Mouse (Mus musculus): ENCODE results near the gene Dmbt1.

DNA sequence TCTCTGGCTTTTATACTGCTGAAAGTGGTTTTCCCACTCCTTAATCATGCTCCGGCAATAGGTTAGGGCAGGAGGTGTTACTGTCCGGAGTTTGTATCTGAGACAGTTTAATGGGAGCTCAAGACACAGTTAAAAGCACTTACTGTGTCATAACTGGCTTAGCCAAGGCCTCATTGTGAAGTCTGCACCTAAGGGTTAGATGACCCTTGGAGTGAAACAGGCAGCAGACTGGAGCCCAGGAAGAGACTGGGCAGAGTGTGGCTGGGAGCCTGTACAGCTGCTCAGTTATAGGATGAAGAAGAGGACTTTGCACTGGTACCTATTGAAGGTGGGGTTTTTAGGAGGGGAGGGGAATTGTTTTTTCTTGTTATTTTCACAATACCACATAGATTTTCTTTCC, 114.4 kb downstream of the Dmbt1 start, which contains the start of gene 4933402N03Rik:
- TF ChIP-seq POLR2A (IDR thresholded peaks at IDR 0.05; ENCODE audit: insufficient read depth, low read depth, low read length) (no peak), CTCF (IDR thresholded peaks at IDR 0.05; ENCODE audit: insufficient read depth, low read depth, low read length) (no peak)
